Mouse (Mus musculus) thymus, postnatal 25 days (tissue): ENCODE results near the gene Pafah2.

Experiments
- DNase-seq: peaks from one replicate; pipeline ENCODE4 v3.0.0; 2022

Gene Pafah2

DNA sequence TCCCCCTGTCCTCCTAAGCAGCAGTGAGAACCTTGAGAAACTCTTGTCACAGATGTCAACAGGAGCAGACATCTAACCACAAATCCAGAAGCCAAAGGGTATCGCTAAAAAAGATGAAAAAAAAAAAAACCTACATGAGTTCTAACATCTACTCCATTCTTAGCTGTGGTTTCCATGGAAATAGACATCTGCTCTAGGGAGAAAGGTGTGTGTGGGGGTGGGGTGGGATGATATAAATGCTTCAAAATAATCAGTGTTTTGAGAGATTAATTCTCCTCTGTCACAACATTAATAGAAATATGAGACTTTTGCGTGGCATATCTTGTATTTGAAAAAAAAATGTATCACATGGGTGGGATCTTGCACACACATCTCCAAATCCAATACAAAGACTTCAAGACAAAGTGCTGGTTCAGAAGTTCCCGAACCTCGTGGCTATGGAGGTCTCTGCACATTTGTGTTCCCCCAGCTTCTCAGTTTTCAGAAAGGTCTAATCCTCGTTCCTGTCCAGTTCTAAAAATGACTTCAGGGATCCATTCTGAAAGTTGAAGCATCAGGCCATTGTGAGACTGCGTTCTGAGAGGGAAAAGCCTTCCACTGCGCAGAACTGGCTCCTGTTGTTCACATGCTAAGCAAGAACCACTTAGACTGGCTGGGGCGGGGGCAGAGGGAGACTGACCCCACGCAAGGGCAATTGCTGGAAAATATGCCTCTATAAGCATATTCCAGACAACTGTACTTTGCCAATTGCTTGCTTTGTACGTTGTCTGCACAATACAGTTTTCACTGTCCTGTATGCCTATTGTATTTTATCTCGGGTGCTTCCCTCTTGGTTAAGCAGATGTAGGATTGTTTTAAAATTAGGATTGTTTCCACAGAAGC lies 70.5 kb downstream of the Pafah2 start:
- no peak for DNase-seq

- DNase-seq, result peak; percentile 72
Observed at GRCm38 (mm10) chr4:134467435-134468214, 71.5 kb downstream of the Pafah2 start.

- peak; percentile 94 for DNase-seq
Observed at GRCm38 (mm10) chr4:134468215-134468575, 72.1 kb downstream of the Pafah2 start, which contains the start of gene Stmn1. Gene Stmn1, plus strand, starts transcription at chr4:134468320.

DNA sequence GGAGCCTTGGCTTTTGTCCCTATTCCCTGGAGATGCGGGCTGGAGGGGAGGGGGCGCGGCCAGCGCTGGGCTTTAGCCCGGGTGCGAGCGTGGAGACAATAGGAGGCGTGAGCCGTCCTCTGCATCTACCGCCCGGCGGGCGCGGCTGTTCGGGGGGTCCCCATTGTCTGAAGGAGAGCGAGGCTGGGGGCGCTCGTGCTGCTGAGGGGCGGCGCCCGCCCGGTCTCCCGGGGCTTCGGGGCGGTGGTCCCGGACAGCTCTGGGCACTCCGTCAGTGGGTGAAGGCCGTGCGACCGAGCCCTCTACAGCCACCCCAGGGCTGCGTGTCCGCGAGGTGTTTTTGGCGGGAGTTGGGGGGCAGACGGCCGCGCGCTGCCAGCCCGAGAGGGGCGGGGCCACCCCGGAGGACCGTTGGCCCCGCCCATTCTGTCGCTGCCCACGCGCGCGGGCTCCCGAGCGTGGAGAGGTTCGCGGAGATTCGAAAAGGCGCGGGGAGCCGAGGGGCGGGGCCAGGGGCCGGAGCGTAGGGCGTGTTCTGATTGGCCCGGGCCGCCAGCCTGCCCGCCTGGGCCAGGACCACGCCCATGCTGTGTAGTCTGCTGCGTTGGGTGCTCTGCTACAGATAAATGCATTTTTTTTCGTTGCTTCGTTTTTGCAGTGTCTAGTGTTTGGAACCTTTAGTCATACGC lies 72.6 kb downstream of the Pafah2 start:
- peak; percentile 98 for DNase-seq

DNA sequence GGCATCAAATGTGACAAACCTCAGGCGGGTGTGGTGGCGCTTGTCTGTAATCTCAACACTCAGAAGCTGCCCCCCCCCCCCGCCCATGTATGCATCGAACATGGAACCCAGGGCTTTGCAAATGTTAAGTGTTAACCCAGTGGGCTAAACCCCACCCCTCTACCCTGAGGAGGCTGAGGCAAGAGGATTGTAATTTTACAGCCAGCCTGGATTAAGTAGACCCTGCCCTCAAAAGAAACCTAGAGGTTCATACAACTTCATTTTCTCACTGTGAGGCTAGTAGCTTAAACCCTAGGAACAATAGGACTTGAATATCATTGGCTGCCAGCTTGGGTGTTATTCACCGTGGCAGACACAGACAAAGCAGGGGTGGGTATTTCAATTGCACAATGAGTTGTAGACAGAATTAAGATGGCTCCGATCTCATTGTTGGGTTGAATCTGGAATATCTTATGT lies 73.2 kb downstream of the Pafah2 start:
- no peak for DNase-seq

DNA sequence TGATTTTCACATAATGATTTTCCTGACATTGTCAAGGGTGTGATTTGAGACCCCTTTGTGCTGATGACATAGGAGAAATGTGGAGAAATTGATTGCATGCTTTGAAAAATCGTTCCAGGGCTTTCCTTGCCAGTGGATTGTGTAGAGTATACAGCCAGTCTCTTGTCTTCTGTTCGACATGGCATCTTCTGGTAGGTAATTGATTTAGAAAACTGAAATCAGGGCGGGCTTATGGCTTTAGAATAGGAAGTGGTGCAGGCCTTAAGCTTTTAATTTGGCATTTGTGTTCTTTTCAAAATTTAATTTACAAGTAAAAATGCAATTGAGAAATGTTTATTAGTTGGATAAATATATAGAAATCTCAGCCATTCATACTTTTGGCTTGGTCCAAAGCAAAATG lies 73.9 kb downstream of the Pafah2 start:
- no peak for DNase-seq

DNA sequence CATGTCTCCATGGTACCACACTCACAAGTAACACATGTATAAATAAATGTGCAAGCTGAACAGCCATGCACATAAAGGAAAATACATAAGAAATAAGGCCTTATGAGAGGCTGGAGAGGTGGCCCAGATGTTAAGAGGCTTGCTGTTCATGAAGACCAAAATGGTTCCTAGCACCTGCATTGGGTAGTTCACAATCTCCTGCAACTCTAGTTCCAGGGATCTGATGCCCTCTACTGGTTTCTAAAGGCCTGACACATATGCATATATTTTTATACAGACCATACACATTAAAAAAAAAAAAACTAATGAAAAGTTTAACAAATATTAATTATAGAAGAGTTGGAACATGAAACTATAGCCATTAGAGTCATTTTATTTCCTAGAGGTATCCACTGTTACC lies 75.3 kb downstream of the Pafah2 start:
- no peak for DNase-seq

DNA sequence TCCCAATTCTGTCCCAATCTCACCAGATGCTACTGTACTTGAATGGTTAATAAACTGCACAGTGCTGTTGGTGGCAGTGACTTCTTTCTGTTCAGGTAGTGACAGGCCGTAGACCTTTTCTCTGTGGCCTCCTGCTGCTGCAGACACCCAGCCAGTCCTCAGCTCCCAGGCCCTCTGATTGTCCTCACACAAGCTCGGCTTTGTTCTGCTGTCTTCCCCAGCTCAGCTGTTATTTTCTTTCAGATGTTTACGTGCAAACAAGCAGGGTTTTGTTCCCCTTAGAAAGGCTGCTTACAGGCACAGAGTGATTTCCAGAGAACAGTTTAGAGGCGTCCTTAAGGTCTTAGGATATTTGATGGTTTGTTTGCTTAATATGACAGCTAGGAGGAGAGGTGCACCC lies 77.6 kb downstream of the Pafah2 start:
- DNase-seq, result no peak

- no peak for DNase-seq
Observed at GRCm38 (mm10) chr4:134474240-134474639, 78.1 kb downstream of the Pafah2 start.

GRCm38 (mm10) chr4:134476899-134477298 lies 80.8 kb downstream of the Pafah2 start:
- no peak for DNase-seq
